Mouse (Mus musculus) embryo, embryonic 9.5 days (tissue): Measurements from ENCODE around the gene Mpp2.
A peak's percentile ranks its signal among the peaks of the same experiment; 100 is the strongest.

Experiments used
- DNase-seq: peaks from one replicate; pipeline ENCODE4 v3.0.0-alpha.2; 2017; ENCODE audit errors: extremely low spot score

The Mpp2 gene

GRCm38 (mm10) chr11:102087931-102088898 lies at the start of gene Mpp2:
TSS of gene Mpp2 (minus strand) at chr11:102088515.
- peak; percentile 86 for DNase-seq

GRCm38 (mm10) chr11:102137625-102138446 lies 49.5 kb upstream of the Mpp2 start:
- DNase-seq: peak; percentile 69

GRCm38 (mm10) chr11:102134516-102134915 lies 46.2 kb upstream of the Mpp2 start:
- no peak for DNase-seq

GRCm38 (mm10) chr11:102117386-102117785 lies 29.1 kb upstream of the Mpp2 start:
- no peak for DNase-seq

GRCm38 (mm10) chr11:102116241-102116640 lies 27.9 kb upstream of the Mpp2 start:
- no peak for DNase-seq

GRCm38 (mm10) chr11:102111576-102111975 lies 23.3 kb upstream of the Mpp2 start:
- no peak for DNase-seq

- no peak for DNase-seq
Observed at GRCm38 (mm10) chr11:102107732-102108131, 19.4 kb upstream of the Mpp2 start, which contains the start of gene Pyy. TSS of gene Pyy (minus strand) at chr11:102107832.

GRCm38 (mm10) chr11:102106911-102107310 lies 18.6 kb upstream of the Mpp2 start:
- no peak for DNase-seq

GRCm38 (mm10) chr11:102102485-102103258 lies 14.4 kb upstream of the Mpp2 start:
- DNase-seq: peak; percentile 72

- no peak for DNase-seq
Observed at GRCm38 (mm10) chr11:102101219-102101618, 12.9 kb upstream of the Mpp2 start, which contains the start of gene Ppy. TSS of gene Ppy (minus strand) at chr11:102101319.

GRCm38 (mm10) chr11:102096887-102097391 lies 8.6 kb upstream of the Mpp2 start:
- DNase-seq: peak; percentile 92

GRCm38 (mm10) chr11:102096446-102096845 lies 8.1 kb upstream of the Mpp2 start:
- no peak for DNase-seq

GRCm38 (mm10) chr11:102095676-102096075 lies 7.4 kb upstream of the Mpp2 start:
- no peak for DNase-seq

GRCm38 (mm10) chr11:102089088-102089808 lies 933 bp upstream of the Mpp2 start:
- peak; percentile 83 for DNase-seq

GRCm38 (mm10) chr11:102087081-102087751 lies 1.1 kb downstream of the Mpp2 start:
- peak; percentile 92 for DNase-seq

GRCm38 (mm10) chr11:102086331-102086730 lies 2.0 kb downstream of the Mpp2 start:
- no peak for DNase-seq

GRCm38 (mm10) chr11:102084159-102084558 lies 4.2 kb downstream of the Mpp2 start:
- no peak for DNase-seq

GRCm38 (mm10) chr11:102083193-102083592 lies 5.1 kb downstream of the Mpp2 start:
- DNase-seq: no peak

- DNase-seq: peak; percentile 84
Observed at GRCm38 (mm10) chr11:102082322-102082721, 6.0 kb downstream of the Mpp2 start.

GRCm38 (mm10) chr11:102073722-102074121 lies 14.6 kb downstream of the Mpp2 start:
- no peak for DNase-seq
